Mouse (Mus musculus): Measurements from ENCODE around the gene AC170998.1.
"Not testable (repeated sequence)": the region's sequence is repeated elsewhere in the genome, so short reads cannot be mapped to it uniquely, and the experiment has no call there.

Gene AC170998.1

DNA sequence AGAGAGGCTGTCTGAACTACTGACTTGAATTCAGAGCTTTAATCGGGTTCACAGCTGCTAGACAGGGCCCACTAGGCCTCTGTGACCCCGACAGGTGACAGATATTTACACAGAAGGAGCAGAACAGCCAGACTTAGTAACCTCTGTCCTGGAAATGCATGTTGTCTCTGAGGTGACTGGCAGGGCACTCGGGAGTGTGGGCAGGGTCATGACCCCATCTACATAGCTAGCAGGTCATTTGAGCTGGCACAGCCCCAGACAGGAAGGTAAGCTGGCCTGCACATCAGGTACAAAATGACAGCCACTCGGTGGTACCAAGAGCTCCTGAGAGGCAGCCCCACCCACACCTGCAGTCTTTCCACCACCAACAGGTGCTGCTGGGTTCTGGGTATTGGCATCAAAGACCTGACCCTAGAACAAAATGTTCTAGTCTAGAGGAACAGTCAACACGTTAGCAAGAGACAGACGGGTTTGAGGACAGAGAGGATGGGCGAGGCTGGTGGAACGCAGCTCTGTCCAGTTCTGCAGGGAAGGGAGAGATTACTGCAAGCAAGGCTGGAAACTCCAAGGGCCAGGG is 34.9 kb downstream of the AC170998.1 start:
- no peak for DNase-seq

- peak; percentile 58 for DNase-seq
These were observed 36.0 kb downstream of the AC170998.1 start for GRCm38 (mm10) chr17:28761871-28762270.

DNA sequence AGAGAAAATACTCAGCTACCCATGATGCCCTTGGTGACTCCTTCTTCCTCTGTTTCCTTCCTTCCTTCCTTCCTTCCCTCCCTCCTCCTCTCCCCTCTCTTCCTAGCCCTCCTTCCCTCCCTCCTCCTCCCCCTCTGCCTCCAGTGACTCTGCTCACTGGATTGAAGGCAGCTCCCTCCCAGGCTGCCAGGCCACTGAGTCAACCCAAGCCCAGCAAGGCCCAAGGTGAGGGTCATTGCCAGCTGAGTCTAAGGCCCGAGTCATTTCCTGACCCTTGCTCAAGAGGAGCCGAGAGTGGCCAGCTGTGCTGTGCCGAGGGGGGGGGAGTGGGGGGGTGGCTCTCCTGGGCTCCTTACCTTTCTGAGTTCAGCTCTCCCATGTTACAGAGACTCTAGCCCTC is 40.3 kb downstream of the AC170998.1 start:
- no peak for DNase-seq

GRCm38 (mm10) chr17:28766781-28767515 is 41.1 kb downstream of the AC170998.1 start:
- DNase-seq, result no peak

GRCm38 (mm10) chr17:28769121-28769874 is 43.4 kb downstream of the AC170998.1 start, which contains the start of gene Mapk13:
Gene Mapk13 (plus strand): TSS chr17:28769297.
- no peak for DNase-seq

DNA sequence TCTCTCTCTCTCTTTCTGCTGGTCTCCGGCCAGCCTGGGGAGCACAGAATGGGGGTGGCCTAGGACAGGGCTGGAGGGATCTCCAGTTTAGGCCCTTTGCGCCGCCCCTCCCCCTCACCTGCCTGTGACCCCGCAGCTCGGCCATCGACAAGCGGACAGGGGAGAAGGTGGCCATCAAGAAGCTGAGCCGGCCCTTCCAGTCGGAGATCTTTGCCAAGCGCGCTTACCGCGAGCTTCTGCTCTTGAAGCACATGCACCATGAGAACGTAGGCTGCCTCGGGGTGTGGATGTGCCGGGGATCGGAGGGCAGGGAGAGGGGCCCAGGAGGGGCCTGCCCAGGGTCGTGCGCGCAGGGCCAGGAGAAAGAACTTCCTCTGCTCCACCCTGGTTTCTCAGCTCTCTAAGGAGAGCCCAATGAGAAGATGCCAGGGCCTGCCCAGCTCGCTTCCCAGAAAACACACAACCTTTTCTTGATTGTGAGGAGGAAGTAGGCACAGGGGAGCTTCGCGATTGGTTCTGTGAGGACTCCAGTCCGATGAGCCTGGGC is 44.1 kb downstream of the AC170998.1 start:
- no peak for DNase-seq

DNA sequence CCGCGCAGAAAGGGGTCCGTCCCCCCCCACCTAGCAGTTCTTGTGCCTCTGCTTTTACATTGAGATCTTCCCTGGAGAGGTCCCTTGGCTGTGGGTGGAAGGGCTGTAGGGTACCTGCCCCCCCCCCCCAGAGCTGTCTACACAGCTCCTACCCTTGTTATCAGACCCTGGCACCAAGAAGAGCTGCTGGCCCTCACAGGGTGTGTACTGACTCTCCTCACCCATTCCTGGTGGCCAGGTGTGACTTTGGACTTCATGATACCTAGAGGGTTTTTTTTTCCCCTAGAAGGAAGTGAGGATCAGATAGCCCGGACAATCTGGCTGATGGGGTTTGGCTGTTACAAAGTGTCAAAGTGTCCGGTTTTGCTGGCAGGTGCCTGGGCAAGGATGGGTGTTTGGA is 45.4 kb downstream of the AC170998.1 start:
- DNase-seq, result no peak

GRCm38 (mm10) chr17:28774303-28774702 is 48.4 kb downstream of the AC170998.1 start:
- not testable (repeated sequence) for DNase-seq

- DNase-seq, result no peak
These were observed 49.3 kb downstream of the AC170998.1 start for GRCm38 (mm10) chr17:28775161-28775560.

Data from right cerebral cortex, postnatal 25 days (tissue).